Mouse (Mus musculus) heart, adult 2 months (tissue): ENCODE measurements at regions not wholly inside any gene's neighbourhood (a gene's known extent, or its start where the extent isn't known, plus 50 kb on each side); places are given as distances from the start of the nearest gene placed in this dataset.
A peak's percentile ranks its signal among the peaks of the same experiment; 100 is the strongest.

Experiments used
- CTCF ChIP-seq: fragments of 200-600 bp; IDR thresholded peaks from 2 replicates; pipeline ENCODE4 v1.8.1; 2022; ENCODE audit warnings: antibody characterized with exemption, mild to moderate bottlenecking, moderate library complexity
- POLR2A ChIP-seq: fragments of 200-500 bp; IDR thresholded peaks from 2 replicates; pipeline ENCODE4 v1.6.1; 2011; ENCODE audit warnings: mild to moderate bottlenecking, low read depth, low read length, control low read depth; ENCODE audit not compliant: insufficient read depth

GRCm38 (mm10) chr5:64478599-64479214 is 322.6 kb downstream of the Tbc1d1 start:
- TF ChIP-seq POLR2A (no peak), CTCF (peak; percentile 22; the same call in 1 of the 2 replicates)
